Mouse (Mus musculus) ES-E14 (cell line): ENCODE measurements at regions not wholly inside any gene's neighbourhood (a gene's known extent, or its start where the extent isn't known, plus 50 kb on each side); places are given as distances from the start of the nearest gene placed in this dataset.

ENCODE experiments used
- DNase-seq: peaks from one replicate; pipeline ENCODE4 v3.0.0-alpha.2; 2013; ENCODE audit warnings: low read depth, low spot score
- H3K27ac ChIP-seq: 2 replicates; pipeline ENCODE4 v1.5.1; 2012; ENCODE audit warnings: low read depth, mild to moderate bottlenecking, low read length, moderate library complexity, mixed read lengths; ENCODE audit not compliant: poor library complexity, insufficient read depth, severe bottlenecking
- H3K36me3 ChIP-seq: 2 replicates; pipeline ENCODE4 v1.6.1; 2012; ENCODE audit warnings: mild to moderate bottlenecking, low read length, moderate library complexity, mixed read lengths; ENCODE audit not compliant: control insufficient read depth, poor library complexity, insufficient read depth, severe bottlenecking
- H3K4me1 ChIP-seq, 2 experiments: fragments of 150-350 bp in 1 of 2; sonication (generic) in 1 of 2; 2 replicates each; pipeline ENCODE4 v1.6.1; 2012; ENCODE audit warnings: low read length in 2 of 2, mild to moderate bottlenecking in 1 of 2, mixed read lengths in 1 of 2; ENCODE audit not compliant: control insufficient read depth in 2 of 2, insufficient read depth in 2 of 2, poor library complexity in 1 of 2
- H3K4me3 ChIP-seq, 2 experiments: fragments of 150-350 bp in 1 of 2; sonication (generic) in 1 of 2; 2 replicates each; pipeline ENCODE4 v1.5.1; 2012; ENCODE audit warnings: low read length in 2 of 2, low read depth in 1 of 2, mild to moderate bottlenecking in 1 of 2, mixed read lengths in 1 of 2; ENCODE audit not compliant: insufficient read depth in 1 of 2, poor library complexity in 1 of 2, severe bottlenecking in 1 of 2
- H3K9ac ChIP-seq: 2 replicates; pipeline ENCODE4 v1.6.1; 2012; ENCODE audit warnings: low read depth, mild to moderate bottlenecking, low read length, mixed read lengths; ENCODE audit not compliant: poor library complexity, insufficient read depth, severe bottlenecking
- H3K9me3 ChIP-seq: fragments of 150-350 bp; sonication (generic); 2 replicates; pipeline ENCODE4 v1.6.1; 2012; ENCODE audit warnings: low read depth, mild to moderate bottlenecking, low read length; ENCODE audit not compliant: control insufficient read depth, insufficient read depth
- CHD2 ChIP-seq: IDR thresholded peaks from 2 replicates; pipeline ENCODE4 v1.6.1; 2014; ENCODE audit warnings: mild to moderate bottlenecking, low read depth, low read length, inconsistent platforms
- HCFC1 ChIP-seq: IDR thresholded peaks from 2 replicates; pipeline ENCODE4 v1.6.1; 2012; ENCODE audit warnings: low read length, inconsistent platforms, borderline replicate concordance; ENCODE audit not compliant: insufficient read depth
- MAFK ChIP-seq: IDR thresholded peaks from 2 replicates; pipeline ENCODE4 v1.6.1; 2014; ENCODE audit warnings: mild to moderate bottlenecking, low read depth, low read length, inconsistent platforms; ENCODE audit not compliant: insufficient read depth
- ZC3H11A ChIP-seq: IDR thresholded peaks from 2 replicates; pipeline ENCODE4 v1.6.1; 2012; ENCODE audit warnings: low read depth, mild to moderate bottlenecking, inconsistent platforms, low read length, borderline replicate concordance
- ZNF384 ChIP-seq: IDR thresholded peaks from 2 replicates; pipeline ENCODE4 v1.6.1; 2012; ENCODE audit warnings: low read depth, low read length, inconsistent platforms
- in situ Hi-C, 2 experiments: fragments of 600-800 bp; cut with MboI; formaldehyde crosslinking; loops; one replicate each; pipeline ENCODE4 v1.15.1; 2025; ENCODE audit warnings: low sequenced_read_pairs in 2 of 2, inconsistent platforms in 1 of 2; ENCODE audit not compliant: unreplicated experiment in 2 of 2

- no peaks in the 10 kb centered on the region for H3K9me3 ChIP-seq
- no peak overlapping the region for H3K9ac ChIP-seq
- H3K27ac ChIP-seq: no peak overlapping the region
- no peak for TF ChIP-seq CHD2
- no peak for DNase-seq
- no peaks in the 10 kb centered on the region for H3K4me1 ChIP-seq
- in situ Hi-C loops: no loop called here
- H3K4me3 ChIP-seq: no peak overlapping the region
- H3K36me3 ChIP-seq: no peaks in the 10 kb centered on the region
Observed at GRCm38 (mm10) chr8:26226612-26227528, 107.5 kb downstream of the Gm45692 start.

- DNase-seq: no peak
- TF ChIP-seq ZNF384 (no peak), CHD2 (no peak), HCFC1 (no peak), ZC3H11A (no peak), MAFK (no peak)
- Histone ChIP-seq H3K4me3 (no peak overlapping the region), H3K27ac (no peak overlapping the region), H3K4me1 (no peaks in the 10 kb centered on the region), H3K36me3 (no peaks in the 10 kb centered on the region), H3K9ac (no peak overlapping the region), H3K9me3 (no peaks in the 10 kb centered on the region)
- in situ Hi-C loops: no loop called here
Observed at GRCm38 (mm10) chr8:26227529-26227895, 108.2 kb downstream of the Gm45692 start.

- Histone ChIP-seq H3K9ac (no peak overlapping the region), H3K9me3 (no peaks in the 10 kb centered on the region), H3K27ac (no peak overlapping the region), H3K4me3 (no peak overlapping the region), H3K36me3 (no peaks in the 10 kb centered on the region), H3K4me1 (no peaks in the 10 kb centered on the region)
- no peak for DNase-seq
- TF ChIP-seq CHD2 (no peak), ZC3H11A (no peak), ZNF384 (no peak), MAFK (no peak), HCFC1 (no peak)
- in situ Hi-C loops: no loop called here
Observed at GRCm38 (mm10) chr8:26229548-26229947, 110.2 kb downstream of the Gm45692 start.

GRCm38 (mm10) chr8:26239075-26239474 lies 119.7 kb downstream of the Gm45692 start:
- in situ Hi-C loops: no loop called here
- no peak for DNase-seq
- TF ChIP-seq ZC3H11A (no peak), CHD2 (no peak), HCFC1 (no peak), MAFK (no peak), ZNF384 (no peak)
- H3K9me3 ChIP-seq: no peaks in the 10 kb centered on the region
- H3K4me3 ChIP-seq: no peak overlapping the region
- no peak overlapping the region for H3K9ac ChIP-seq
- no peaks in the 10 kb centered on the region for H3K4me1 ChIP-seq
- H3K27ac ChIP-seq: no peak overlapping the region
- no peaks in the 10 kb centered on the region for H3K36me3 ChIP-seq

GRCm38 (mm10) chr8:26239604-26240003 lies 120.3 kb downstream of the Gm45692 start:
- Histone ChIP-seq H3K9me3 (no peaks in the 10 kb centered on the region), H3K9ac (no peak overlapping the region), H3K27ac (no peak overlapping the region), H3K4me1 (no peaks in the 10 kb centered on the region), H3K4me3 (no peak overlapping the region), H3K36me3 (no peaks in the 10 kb centered on the region)
- TF ChIP-seq ZC3H11A (no peak), HCFC1 (no peak), CHD2 (no peak), ZNF384 (no peak), MAFK (no peak)
- DNase-seq: no peak
- in situ Hi-C loops: no loop called here
